Mouse (Mus musculus): Measurements from ENCODE around the gene Olfr1441. TPM values are rescaled to one million over a fixed set of nuclear protein-coding genes. Genes with fewer than 3 reads are reported as not detected.

The Olfr1441 gene
- not detected in 2 replicates for polyA plus RNA-seq (2014; fragmentation: Nextera tagmentation; extraction: Ambion mirVana)

GRCm38 (mm10) chr19:12417361-12417760 is at the start of gene Olfr1441:
TSS of gene Olfr1441 (plus strand) at chr19:12417433.
- Histone ChIP-seq H3K27me3 (ENCODE audit: insufficient read depth, low read length) (no peaks in the 10 kb centered on the region), H3K27ac (ENCODE audit: low read depth) (no peak within 1 kb of the TSS), H3K4me2 (no peak within 1 kb of the TSS), H3K4me3 (ENCODE audit: low read depth, low read length) (no peak within 1 kb of the TSS), H3K4me1 (ENCODE audit: insufficient read depth) (no peaks in the 10 kb centered on the region), H3K9ac (no peak within 1 kb of the TSS), H3K36me3 (ENCODE audit: insufficient read depth) (no peaks in the 10 kb centered on the region), H3K9me3 (ENCODE audit: low read depth, low read length) (no peaks in the 10 kb centered on the region)
- no peak for TF ChIP-seq CTCF (IDR thresholded peaks at IDR 0.05; ENCODE audit: low read depth)
- DNase-seq (no peak), ATAC-seq (ENCODE audit: insufficient read depth) (no peak)

GRCm38 (mm10) chr19:12373004-12373403 is 44.2 kb upstream of the Olfr1441 start:
- no peak for TF ChIP-seq CTCF (IDR thresholded peaks at IDR 0.05; ENCODE audit: low read depth)
- H3K4me3 ChIP-seq (ENCODE audit: low read depth, low read length): no peak overlapping the region
- H3K9me3 ChIP-seq (ENCODE audit: low read depth, low read length): no peaks in the 10 kb centered on the region
- H3K36me3 ChIP-seq (ENCODE audit: insufficient read depth): no peaks in the 10 kb centered on the region
- 77% methylated on average over 3 of the region's 3 CpGs for WGBS
- no peak overlapping the region for H3K9ac ChIP-seq
- H3K27me3 ChIP-seq (ENCODE audit: insufficient read depth, low read length): no peaks in the 10 kb centered on the region
- H3K4me1 ChIP-seq (ENCODE audit: insufficient read depth): no peaks in the 10 kb centered on the region
- ATAC-seq (ENCODE audit: insufficient read depth) (no peak), DNase-seq (no peak)
- no peak overlapping the region for H3K4me2 ChIP-seq
- no peak overlapping the region for H3K27ac ChIP-seq (ENCODE audit: low read depth)

DNA sequence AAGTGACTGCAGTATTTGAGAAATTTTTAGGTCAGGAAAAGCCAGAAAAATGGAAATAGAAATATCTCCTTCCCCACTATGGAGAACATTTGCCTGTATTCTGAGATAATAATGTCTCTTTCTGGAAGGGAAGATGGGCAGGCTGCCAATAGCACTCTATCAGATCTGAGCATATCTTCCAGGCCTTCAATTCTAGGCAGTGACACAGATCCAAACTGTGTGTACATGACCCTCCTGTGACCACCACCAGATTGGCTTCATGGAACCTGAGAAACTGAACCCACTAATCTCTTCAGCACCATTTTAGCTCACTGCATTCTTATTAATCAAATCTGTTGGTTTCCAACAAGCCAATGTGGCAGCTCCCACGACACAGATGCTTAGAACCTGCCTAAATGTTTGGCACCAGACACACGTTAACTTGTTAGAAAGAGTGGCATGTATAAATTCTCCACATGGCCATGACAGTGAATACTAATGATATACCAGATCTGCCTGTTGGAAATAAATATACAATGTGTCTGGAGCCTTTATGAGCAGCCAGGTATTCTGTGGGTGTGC is 42.7 kb upstream of the Olfr1441 start:
- no peaks in the 10 kb centered on the region for H3K36me3 ChIP-seq (ENCODE audit: insufficient read depth)
- no peak overlapping the region for H3K4me3 ChIP-seq (ENCODE audit: low read depth, low read length)
- H3K9ac ChIP-seq: no peak overlapping the region
- H3K27me3 ChIP-seq (ENCODE audit: insufficient read depth, low read length): no peaks in the 10 kb centered on the region
- DNase-seq: peak; percentile 36
- H3K4me2 ChIP-seq: no peak overlapping the region
- TF ChIP-seq CTCF (IDR thresholded peaks at IDR 0.05; ENCODE audit: low read depth): no peak
- H3K27ac ChIP-seq (ENCODE audit: low read depth): no peak overlapping the region
- WGBS: 43% methylated on average over 2 of the region's 2 CpGs
- ATAC-seq (ENCODE audit: insufficient read depth): no peak
- H3K4me1 ChIP-seq (ENCODE audit: insufficient read depth): no peaks in the 10 kb centered on the region
- no peaks in the 10 kb centered on the region for H3K9me3 ChIP-seq (ENCODE audit: low read depth, low read length)

DNA sequence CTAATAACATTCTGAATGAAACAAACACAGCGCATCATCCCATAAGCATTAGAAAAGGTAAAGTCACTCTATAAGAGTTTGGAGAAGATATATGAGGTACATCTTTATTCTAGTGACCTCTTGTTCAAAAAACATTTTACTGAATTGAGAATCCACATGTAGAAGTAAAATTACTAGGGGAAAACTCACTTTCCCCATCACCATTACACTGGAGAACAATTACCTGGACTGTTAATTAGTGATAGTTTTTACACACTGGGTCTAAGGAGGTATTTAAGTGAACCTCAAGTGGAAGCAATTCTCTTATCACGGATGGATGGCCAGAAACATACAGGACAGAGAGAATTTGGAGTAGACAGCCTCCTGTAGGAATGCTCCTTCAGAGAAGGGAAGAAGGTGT is 30.3 kb upstream of the Olfr1441 start, which contains the start of gene Olfr1440:
Olfr1440 (plus strand) TSS at position 301 of the 400 bp plus-strand sequence.
- 75% methylated on average over 2 of the region's 2 CpGs for WGBS
- H3K4me2 ChIP-seq: no peak within 1 kb of the TSS
- no peaks in the 10 kb centered on the region for H3K9me3 ChIP-seq (ENCODE audit: low read depth, low read length)
- no peak within 1 kb of the TSS for H3K27ac ChIP-seq (ENCODE audit: low read depth)
- DNase-seq (no peak), ATAC-seq (ENCODE audit: insufficient read depth) (no peak)
- no peak within 1 kb of the TSS for H3K9ac ChIP-seq
- no peaks in the 10 kb centered on the region for H3K27me3 ChIP-seq (ENCODE audit: insufficient read depth, low read length)
- H3K4me1 ChIP-seq (ENCODE audit: insufficient read depth): no peaks in the 10 kb centered on the region
- TF ChIP-seq CTCF (IDR thresholded peaks at IDR 0.05; ENCODE audit: low read depth): no peak
- H3K36me3 ChIP-seq (ENCODE audit: insufficient read depth): no peaks in the 10 kb centered on the region
- no peak within 1 kb of the TSS for H3K4me3 ChIP-seq (ENCODE audit: low read depth, low read length)

DNA sequence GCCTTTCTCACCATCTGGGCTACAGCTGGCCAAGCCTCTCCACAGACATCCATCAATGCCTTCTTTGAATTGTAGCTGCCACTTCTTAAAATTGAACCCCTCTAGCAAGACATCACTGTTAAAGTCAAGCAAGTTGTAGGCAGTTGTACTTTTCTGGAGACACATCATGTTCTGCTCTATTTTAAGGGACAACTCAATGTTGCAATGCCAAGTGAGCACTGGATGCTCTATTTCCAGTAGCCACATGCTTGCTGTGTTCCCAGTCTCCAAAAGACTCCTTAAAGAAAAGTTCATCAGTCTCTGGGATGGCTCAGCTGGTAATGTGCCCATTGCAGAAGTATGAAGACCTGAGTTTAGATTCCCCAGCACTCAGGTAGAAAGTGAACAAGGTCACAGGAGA is 3.5 kb upstream of the Olfr1441 start:
- Histone ChIP-seq H3K4me2 (no peak overlapping the region), H3K27ac (ENCODE audit: low read depth) (no peak overlapping the region), H3K9me3 (ENCODE audit: low read depth, low read length) (no peaks in the 10 kb centered on the region), H3K9ac (no peak overlapping the region), H3K36me3 (ENCODE audit: insufficient read depth) (no peaks in the 10 kb centered on the region), H3K4me3 (ENCODE audit: low read depth, low read length) (no peak overlapping the region), H3K27me3 (ENCODE audit: insufficient read depth, low read length) (no peaks in the 10 kb centered on the region), H3K4me1 (ENCODE audit: insufficient read depth) (no peaks in the 10 kb centered on the region)
- DNase-seq (no peak), ATAC-seq (ENCODE audit: insufficient read depth) (no peak)
- TF ChIP-seq CTCF (IDR thresholded peaks at IDR 0.05; ENCODE audit: low read depth): no peak

GRCm38 (mm10) chr19:12418312-12418711 is 1.1 kb downstream of the Olfr1441 start:
- TF ChIP-seq CTCF (IDR thresholded peaks at IDR 0.05; ENCODE audit: low read depth): no peak
- Histone ChIP-seq H3K27me3 (ENCODE audit: insufficient read depth, low read length) (no peaks in the 10 kb centered on the region), H3K4me2 (no peak overlapping the region), H3K4me3 (ENCODE audit: low read depth, low read length) (no peak overlapping the region), H3K9me3 (ENCODE audit: low read depth, low read length) (no peaks in the 10 kb centered on the region), H3K4me1 (ENCODE audit: insufficient read depth) (no peaks in the 10 kb centered on the region), H3K36me3 (ENCODE audit: insufficient read depth) (no peaks in the 10 kb centered on the region), H3K9ac (no peak overlapping the region), H3K27ac (ENCODE audit: low read depth) (no peak overlapping the region)
- WGBS: 34% methylated on average over 3 of the region's 3 CpGs
- ATAC-seq (ENCODE audit: insufficient read depth) (no peak), DNase-seq (no peak)

DNA sequence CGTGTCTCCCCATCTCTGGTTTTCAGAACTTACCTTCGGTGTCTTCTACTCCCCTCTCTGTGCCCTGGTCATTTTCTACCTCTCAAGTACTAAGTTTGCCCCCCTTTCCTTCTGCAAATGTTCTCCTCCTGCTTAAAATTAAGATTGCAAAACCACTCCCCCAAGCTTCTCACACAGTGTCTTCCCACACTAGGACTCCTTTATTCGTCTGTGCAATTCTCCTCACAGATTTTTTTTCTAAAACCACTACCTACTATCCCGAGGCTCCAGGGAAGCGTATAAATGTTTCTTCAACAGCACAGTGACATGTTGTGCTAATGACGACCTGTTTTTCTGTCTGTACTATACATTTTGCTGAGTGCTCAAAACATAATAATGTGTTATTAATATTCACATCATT is 3.3 kb downstream of the Olfr1441 start:
- Histone ChIP-seq H3K27ac (ENCODE audit: low read depth) (no peak overlapping the region), H3K4me3 (ENCODE audit: low read depth, low read length) (no peak overlapping the region), H3K9me3 (ENCODE audit: low read depth, low read length) (no peaks in the 10 kb centered on the region), H3K9ac (no peak overlapping the region), H3K36me3 (ENCODE audit: insufficient read depth) (no peaks in the 10 kb centered on the region), H3K4me2 (no peak overlapping the region), H3K27me3 (ENCODE audit: insufficient read depth, low read length) (no peaks in the 10 kb centered on the region), H3K4me1 (ENCODE audit: insufficient read depth) (no peaks in the 10 kb centered on the region)
- ATAC-seq (ENCODE audit: insufficient read depth) (no peak), DNase-seq (no peak)
- 53% methylated on average over 6 of the region's 6 CpGs for WGBS
- no peak for TF ChIP-seq CTCF (IDR thresholded peaks at IDR 0.05; ENCODE audit: low read depth)

- no peak for TF ChIP-seq CTCF (IDR thresholded peaks at IDR 0.05; ENCODE audit: low read depth)
- Histone ChIP-seq H3K36me3 (ENCODE audit: insufficient read depth) (no peaks in the 10 kb centered on the region), H3K4me3 (ENCODE audit: low read depth, low read length) (no peak overlapping the region), H3K27me3 (ENCODE audit: insufficient read depth, low read length) (no peaks in the 10 kb centered on the region), H3K9me3 (ENCODE audit: low read depth, low read length) (no peaks in the 10 kb centered on the region), H3K27ac (ENCODE audit: low read depth) (no peak overlapping the region), H3K4me2 (no peak overlapping the region), H3K9ac (no peak overlapping the region), H3K4me1 (ENCODE audit: insufficient read depth) (no peaks in the 10 kb centered on the region)
- DNase-seq (no peak), ATAC-seq (ENCODE audit: insufficient read depth) (no peak)
- WGBS: 79% methylated on average over 1 of the region's 1 CpGs
These were observed 4.4 kb downstream of the Olfr1441 start for GRCm38 (mm10) chr19:12421680-12422079.

Measured in lung, embryonic 14.5 days (tissue).